Mouse (Mus musculus) stomach, postnatal 0 days (tissue): ENCODE measurements at regions not wholly inside any gene's neighbourhood (a gene's known extent, or its start where the extent isn't known, plus 50 kb on each side); places are given as distances from the start of the nearest gene placed in this dataset.

Source experiments
- CTCF ChIP-seq: IDR thresholded peaks from 2 replicates; pipeline ENCODE4 v1.5.1; 2016; ENCODE audit warnings: antibody characterized with exemption, low read depth, mild to moderate bottlenecking, moderate library complexity
- EP300 ChIP-seq: optimal IDR thresholded peaks from 2 replicates; pipeline ENCODE3; 2016; ENCODE audit warnings: antibody characterized with exemption

DNA sequence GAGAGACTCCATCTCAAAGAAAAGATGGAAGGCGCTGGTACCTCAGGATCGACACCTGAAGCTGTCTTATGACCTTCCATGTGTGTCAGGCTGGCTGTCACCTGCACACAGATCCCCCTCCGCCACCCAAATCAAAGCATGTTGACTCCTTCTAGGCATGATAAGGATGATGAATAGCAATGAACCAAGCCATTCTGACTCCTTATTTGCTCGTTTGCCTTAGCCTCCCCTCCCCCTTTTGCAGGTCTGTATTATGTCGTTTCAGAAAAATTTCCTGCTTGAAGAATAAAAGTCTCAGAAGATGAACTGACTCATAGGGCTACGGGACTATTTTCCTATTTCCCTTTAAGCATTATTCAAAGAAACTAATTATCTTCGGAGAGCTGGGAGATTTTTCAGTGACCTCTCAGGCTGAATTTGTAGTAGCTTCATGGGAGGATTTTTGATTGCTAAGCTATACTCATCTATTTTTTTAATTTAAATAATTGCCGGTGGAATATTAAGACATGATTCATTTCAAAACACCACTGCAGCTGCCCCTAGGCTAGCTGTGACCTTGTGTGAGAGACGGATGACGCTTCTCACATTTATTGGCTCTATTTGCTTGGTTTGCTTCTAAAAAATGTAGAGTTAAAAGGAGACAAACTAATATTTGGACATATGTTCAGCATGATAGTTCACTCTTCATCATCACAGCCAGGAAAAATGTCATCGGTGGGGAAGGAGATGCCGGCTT, 72.4 kb upstream of the Zc3h12c start:
- TF ChIP-seq EP300 (no peak), CTCF (no peak)
